Mouse (Mus musculus) erythroblast, embryonic 14.5 days (primary cell): Measurements from ENCODE around the gene Ankrd11. TPM values are rescaled to one million over a fixed set of nuclear protein-coding genes. Genes with fewer than 3 reads are reported as not detected.

Experiments used
- H3K27me3 ChIP-seq: 2 replicates; pipeline ENCODE4 v1.6.1; 2012; ENCODE audit warnings: inconsistent platforms; ENCODE audit not compliant: control insufficient read depth
- H3K36me3 ChIP-seq: 2 replicates; pipeline ENCODE4 v1.6.1; 2012; ENCODE audit warnings: mild to moderate bottlenecking, inconsistent platforms; ENCODE audit not compliant: control insufficient read depth
- H3K4me1 ChIP-seq: 2 replicates; pipeline ENCODE4 v1.6.1; 2012; ENCODE audit warnings: inconsistent platforms; ENCODE audit not compliant: control insufficient read depth
- H3K4me3 ChIP-seq: replicated peaks from 2 replicates; pipeline ENCODE3; 2012; ENCODE audit warnings: moderate library complexity, mild to moderate bottlenecking, inconsistent platforms
- H3K9me3 ChIP-seq: 2 replicates; pipeline ENCODE4 v1.6.1; 2012; ENCODE audit warnings: low read length, inconsistent platforms, mixed read lengths; ENCODE audit not compliant: control insufficient read depth
- GATA1 ChIP-seq: IDR thresholded peaks from 2 replicates; pipeline ENCODE4 v1.6.1; 2012; ENCODE audit warnings: low read length, inconsistent platforms, mixed read lengths
- TAL1 ChIP-seq: IDR thresholded peaks from 3 replicates; pipeline ENCODE4 v1.6.1; 2012; ENCODE audit warnings: low read length, inconsistent platforms, mixed read lengths
- polyA plus RNA-seq: library from polyadenylated mRNA; stranded (reverse); fragments of >175 nt; gene quantifications from 2 replicates; pipeline ENCODE4 v1.2.3, GENCODE M21; 2012

Gene Ankrd11
- polyA plus RNA-seq, 1 experiment, result 6.3 TPM

DNA sequence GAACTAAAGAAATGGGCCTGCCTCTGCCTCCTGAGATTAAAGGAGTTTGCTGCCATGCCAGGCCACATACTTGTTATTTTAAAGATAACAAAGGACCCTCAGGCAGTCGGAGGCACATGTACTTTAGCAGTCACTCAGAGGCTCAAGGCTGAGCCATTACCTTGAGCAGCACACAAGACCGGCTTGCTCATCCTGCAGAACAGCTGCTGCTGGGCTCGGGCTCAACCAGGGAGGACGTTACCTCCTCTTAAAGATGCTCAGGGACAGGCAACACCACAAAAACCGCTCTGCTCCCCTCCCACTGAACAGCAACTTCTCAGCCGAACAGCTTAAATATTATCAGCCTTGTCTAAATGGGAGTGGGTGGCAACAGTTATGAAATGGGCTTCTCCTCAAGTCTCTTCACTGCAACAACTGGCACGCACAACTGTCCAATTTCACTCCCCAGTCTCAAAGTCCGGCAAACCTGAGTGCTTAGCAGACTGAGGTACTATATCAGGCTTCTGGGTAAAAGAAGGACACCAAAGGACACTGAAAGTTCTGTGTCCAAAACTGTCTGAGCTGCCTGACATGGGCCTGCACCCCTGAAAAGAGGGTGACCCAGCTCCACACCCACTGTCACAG is 140.1 kb downstream of the Ankrd11 start:
- Histone ChIP-seq H3K9me3 (no peaks in the 10 kb centered on the region), H3K36me3 (peaks cover 88% of the 10 kb centered on the region), H3K4me3 (no peak overlapping the region), H3K27me3 (no peaks in the 10 kb centered on the region), H3K4me1 (peaks cover 27% of the 10 kb centered on the region)
- no peak for TF ChIP-seq TAL1
- TF ChIP-seq GATA1, result no peak

DNA sequence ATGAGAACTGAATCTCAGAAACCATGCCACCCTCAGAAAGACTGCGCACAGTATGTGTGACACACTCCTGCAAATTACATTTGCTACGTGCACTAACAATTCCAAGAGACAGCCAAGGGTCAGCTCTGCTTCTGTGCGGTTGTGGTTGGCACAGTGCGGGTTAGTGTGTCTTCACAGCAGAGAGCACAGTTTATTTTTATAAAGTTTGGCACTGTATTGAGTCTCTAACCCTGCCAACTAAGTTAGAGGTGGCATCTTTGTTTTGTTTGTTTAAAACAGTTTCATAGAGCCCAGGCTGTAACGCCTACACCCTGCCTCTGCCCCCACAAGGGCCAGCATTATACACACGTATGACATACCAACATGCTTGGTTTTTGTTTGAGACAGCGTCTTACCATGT is 140.6 kb downstream of the Ankrd11 start:
- Histone ChIP-seq H3K4me1 (peaks cover 24% of the 10 kb centered on the region), H3K4me3 (no peak overlapping the region), H3K36me3 (peaks cover 88% of the 10 kb centered on the region), H3K27me3 (no peaks in the 10 kb centered on the region), H3K9me3 (no peaks in the 10 kb centered on the region)
- TF ChIP-seq GATA1, result no peak
- no peak for TF ChIP-seq TAL1

DNA sequence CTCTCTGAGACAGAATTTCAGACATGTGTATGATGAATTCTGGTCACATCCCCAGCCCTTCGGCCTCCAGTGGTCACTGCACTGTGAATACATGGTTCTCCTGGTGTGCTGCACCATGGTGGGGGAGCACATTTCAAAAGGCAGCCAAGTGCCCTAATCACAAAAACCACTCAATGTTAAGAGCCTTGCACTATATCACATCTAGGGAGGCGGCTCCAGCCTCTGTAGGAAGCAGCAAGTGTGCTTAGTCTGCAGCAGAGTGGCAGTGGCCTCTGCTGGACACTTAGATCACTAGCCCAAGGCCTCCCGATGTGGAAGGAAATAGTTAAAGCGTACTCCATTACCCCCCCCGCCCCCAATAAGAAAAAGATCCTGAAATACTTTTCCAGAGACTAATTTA is 143.0 kb downstream of the Ankrd11 start:
- Histone ChIP-seq H3K4me3 (no peak overlapping the region), H3K9me3 (no peaks in the 10 kb centered on the region), H3K4me1 (peaks cover 3% of the 10 kb centered on the region; the same call in 1 of the 2 replicates), H3K36me3 (peaks cover 91% of the 10 kb centered on the region), H3K27me3 (no peaks in the 10 kb centered on the region)
- no peak for TF ChIP-seq GATA1
- no peak for TF ChIP-seq TAL1

DNA sequence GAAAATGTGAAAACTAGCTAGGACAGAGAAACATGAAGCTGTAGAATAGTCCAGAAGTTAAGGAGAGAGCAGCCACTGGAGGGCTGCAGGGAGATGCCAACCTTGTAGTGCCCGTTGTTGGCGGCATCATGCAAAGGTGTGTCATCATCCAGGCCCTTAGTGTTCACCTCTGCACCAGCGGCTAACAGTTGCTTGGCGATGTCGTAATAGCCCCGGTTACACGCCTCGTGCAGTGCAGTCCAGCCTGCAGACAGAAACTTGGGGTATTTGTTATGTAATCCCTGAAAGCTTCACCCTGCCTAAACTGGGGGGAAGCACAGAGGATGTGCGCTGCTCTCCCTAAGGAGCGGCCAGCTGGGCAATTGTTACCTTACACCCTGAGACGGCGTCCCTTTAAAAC is 143.6 kb downstream of the Ankrd11 start:
- H3K36me3 ChIP-seq, result peaks cover 93% of the 10 kb centered on the region
- no peak for TF ChIP-seq GATA1
- no peaks in the 10 kb centered on the region for H3K4me1 ChIP-seq
- H3K27me3 ChIP-seq, result no peaks in the 10 kb centered on the region
- no peaks in the 10 kb centered on the region for H3K9me3 ChIP-seq
- no peak overlapping the region for H3K4me3 ChIP-seq

DNA sequence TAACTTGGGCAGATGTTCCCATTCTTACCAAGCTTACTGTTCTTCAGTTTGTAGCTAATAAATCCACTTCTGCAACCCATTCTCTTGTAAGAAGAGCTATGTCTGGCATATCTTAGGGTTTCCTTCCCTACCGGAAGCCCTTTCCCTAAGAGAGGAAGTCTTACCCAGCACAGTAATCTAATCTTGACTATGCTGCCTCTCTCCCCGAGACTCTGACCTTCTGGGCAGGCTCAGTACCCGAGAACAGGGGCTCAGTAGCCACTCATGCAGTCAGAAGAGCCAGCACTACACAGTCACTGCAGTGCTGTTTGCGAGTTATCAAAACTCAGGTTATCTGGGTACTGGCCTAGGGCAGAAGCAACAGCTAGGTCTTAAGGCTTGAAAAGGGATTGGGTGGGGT is 144.1 kb downstream of the Ankrd11 start:
- no peak for TF ChIP-seq GATA1
- Histone ChIP-seq H3K4me3 (no peak overlapping the region), H3K4me1 (no peaks in the 10 kb centered on the region), H3K36me3 (peaks cover 96% of the 10 kb centered on the region), H3K27me3 (no peaks in the 10 kb centered on the region), H3K9me3 (no peaks in the 10 kb centered on the region)

DNA sequence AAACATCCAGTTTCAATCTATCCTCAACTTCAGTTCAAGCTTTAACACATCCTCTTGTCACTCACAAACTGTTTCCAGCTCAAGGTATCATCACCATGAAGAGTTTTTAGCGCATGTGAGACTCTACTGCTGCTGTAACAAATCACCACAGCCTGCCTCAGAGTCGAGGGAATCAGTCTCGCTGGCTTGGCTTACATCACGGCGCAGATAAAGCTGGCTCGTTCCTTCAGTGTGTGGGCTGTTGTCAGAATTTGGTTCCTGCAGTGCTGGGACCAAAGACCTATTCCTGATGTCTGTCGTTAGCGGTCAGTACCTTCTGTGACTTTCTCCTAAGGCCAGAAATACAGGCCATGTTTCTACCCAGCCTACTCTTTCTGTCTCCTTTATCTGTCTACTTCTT is 144.9 kb downstream of the Ankrd11 start:
- TF ChIP-seq TAL1, result no peak
- no peak for TF ChIP-seq GATA1
- Histone ChIP-seq H3K27me3 (no peaks in the 10 kb centered on the region), H3K4me1 (no peaks in the 10 kb centered on the region), H3K36me3 (peaks cover 98% of the 10 kb centered on the region), H3K9me3 (no peaks in the 10 kb centered on the region), H3K4me3 (no peak overlapping the region)

DNA sequence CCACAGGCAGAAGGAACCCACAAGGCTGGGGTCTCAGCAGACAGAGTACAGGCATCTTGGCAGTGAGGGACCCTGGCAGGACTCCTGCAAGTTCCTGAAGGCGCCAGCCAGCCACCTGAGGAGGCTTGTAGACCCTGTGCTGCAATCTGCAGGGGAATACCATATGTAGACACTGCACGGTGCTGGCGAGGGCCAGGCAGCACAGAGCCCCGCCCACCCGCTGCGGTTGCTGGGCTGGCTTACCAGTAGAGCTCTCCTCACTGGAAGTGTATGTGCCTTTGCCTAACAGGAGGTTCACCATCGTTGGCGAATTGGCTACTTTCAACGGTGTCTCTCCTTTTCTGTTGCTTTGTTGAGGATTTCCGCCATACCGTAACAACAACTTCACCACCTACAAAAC is 145.8 kb downstream of the Ankrd11 start:
- no peak for TF ChIP-seq TAL1
- no peak for TF ChIP-seq GATA1
- Histone ChIP-seq H3K36me3 (peaks cover 98% of the 10 kb centered on the region), H3K9me3 (no peaks in the 10 kb centered on the region), H3K27me3 (no peaks in the 10 kb centered on the region), H3K4me3 (no peak overlapping the region), H3K4me1 (no peaks in the 10 kb centered on the region)

DNA sequence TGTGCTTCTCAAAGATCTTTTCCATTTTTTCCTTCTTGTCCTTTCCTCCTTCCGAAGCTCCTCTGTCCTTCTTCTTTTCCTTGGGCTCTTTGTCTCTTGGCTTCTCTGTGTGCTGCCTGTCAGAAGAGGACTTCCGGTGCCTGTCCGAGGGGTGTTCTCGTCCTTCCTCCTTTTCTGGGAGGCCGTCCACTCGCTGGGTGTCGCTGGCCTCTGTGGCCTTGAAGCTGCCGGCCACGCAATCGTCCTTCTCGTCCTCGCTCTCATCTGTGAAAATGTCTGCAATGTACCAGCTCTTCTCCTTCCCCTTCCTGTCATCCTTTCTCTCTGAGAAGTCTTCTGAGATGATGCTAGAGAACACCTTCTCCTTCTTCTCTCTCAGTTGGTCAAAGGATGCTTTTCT is 148.6 kb downstream of the Ankrd11 start:
- Histone ChIP-seq H3K27me3 (no peaks in the 10 kb centered on the region), H3K9me3 (no peaks in the 10 kb centered on the region), H3K4me1 (no peaks in the 10 kb centered on the region), H3K36me3 (peaks cover 100% of the 10 kb centered on the region), H3K4me3 (no peak overlapping the region)
- no peak for TF ChIP-seq GATA1

DNA sequence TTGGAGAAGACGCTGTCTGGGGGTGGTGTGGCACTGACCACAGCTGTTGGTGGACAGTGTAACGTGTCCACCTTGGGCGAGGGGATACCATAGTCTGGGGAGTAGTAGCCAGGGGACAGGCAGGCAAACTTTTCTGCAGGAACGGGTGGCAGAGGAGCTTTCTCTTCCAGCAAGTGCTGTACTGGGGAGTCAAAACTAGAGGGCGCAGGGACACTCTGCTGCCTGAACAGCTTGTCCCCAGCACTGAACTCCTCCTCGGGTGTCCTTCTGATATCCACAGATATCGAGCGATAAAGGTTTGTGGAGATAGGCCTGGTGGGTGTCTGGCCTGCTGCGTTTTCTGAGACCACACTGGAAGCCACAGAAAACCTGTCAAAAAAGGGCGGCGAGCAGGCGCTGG is 150.6 kb downstream of the Ankrd11 start:
- Histone ChIP-seq H3K4me3 (no peak overlapping the region), H3K27me3 (no peaks in the 10 kb centered on the region), H3K4me1 (no peaks in the 10 kb centered on the region), H3K9me3 (no peaks in the 10 kb centered on the region), H3K36me3 (peaks cover 100% of the 10 kb centered on the region)
- TF ChIP-seq GATA1 (no peak), TAL1 (no peak)

DNA sequence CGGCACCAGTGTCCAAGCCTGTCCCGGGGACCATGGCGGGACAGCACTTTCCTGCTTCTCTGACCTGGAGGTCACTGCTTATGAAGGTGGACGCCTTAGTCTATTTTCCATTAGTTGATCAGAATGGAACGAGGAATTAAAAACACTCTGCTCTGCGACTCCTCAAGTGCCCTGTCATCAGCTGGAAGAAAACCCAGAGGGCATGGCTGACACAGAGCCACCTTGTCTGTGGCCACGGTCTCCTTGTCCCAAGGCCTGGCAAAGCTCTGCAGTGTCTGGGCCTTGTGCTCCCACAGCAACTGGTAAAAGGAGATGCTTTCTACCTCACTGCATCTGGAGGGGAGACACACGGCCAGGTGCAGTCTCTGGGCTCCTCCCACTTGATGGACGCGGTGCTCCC is 158.4 kb downstream of the Ankrd11 start:
- H3K4me1 ChIP-seq, result no peaks in the 10 kb centered on the region
- H3K36me3 ChIP-seq, result peaks cover 74% of the 10 kb centered on the region
- no peaks in the 10 kb centered on the region for H3K27me3 ChIP-seq
- H3K4me3 ChIP-seq, result no peak overlapping the region
- no peaks in the 10 kb centered on the region for H3K9me3 ChIP-seq
- TF ChIP-seq GATA1, result no peak
- TF ChIP-seq TAL1, result no peak
